Mouse (Mus musculus) olfactory bulb, adult 2 months (tissue): ENCODE data around the gene Erbb3.

Experiments used
- CTCF ChIP-seq: fragments of 200-500 bp; IDR thresholded peaks from 2 replicates; pipeline ENCODE4 v1.5.1; 2012; ENCODE audit warnings: low read depth, mild to moderate bottlenecking, low read length, moderate library complexity; ENCODE audit not compliant: insufficient read depth
- POLR2A ChIP-seq: fragments of 200-500 bp; IDR thresholded peaks from 2 replicates; pipeline ENCODE4 v1.6.1; 2012; ENCODE audit warnings: mild to moderate bottlenecking, low read depth, low read length, moderate library complexity; ENCODE audit not compliant: insufficient read depth

DNA sequence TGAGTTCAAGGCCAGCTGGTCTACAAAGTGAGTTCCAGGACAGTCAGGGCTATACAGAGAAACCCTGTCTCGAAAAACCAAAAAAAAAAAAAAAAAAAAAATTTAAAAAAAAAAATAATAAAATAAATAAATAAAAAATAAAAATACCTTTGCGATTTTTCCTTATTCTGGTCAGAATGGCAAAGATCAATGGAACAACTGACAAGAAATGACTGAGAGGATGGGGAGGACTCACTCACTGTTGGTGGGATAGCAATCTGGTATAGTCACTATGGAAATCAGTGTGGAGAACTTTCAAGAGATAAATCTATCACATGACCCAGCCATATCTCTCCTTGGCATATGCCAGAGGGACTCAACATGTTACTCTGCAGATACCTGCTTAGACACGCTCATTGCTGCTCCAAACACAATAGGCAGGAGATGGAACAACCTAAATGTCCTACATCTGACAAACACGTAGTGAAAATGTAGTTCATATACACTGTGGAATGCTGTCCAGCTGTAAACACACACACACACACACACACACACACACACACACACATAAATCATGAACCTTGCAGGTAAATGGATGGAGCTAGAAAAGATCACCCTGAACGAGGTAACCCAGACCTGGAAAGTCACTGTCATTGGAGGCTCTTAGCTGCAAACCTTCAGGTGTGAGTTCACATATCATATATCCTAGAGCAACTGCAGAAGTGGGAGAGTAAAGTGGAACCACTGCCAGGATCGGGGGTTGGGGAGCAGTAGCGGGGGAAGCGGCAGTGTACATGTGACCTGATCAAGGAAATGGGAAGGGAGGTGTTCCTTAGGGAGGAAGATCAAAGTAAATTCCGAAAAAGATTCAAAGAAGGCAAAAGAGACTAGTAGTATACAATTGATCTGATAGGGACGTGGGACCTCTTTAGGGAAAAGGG, 38.2 kb upstream of the Erbb3 start:
- TF ChIP-seq CTCF: no peak
- no peak for TF ChIP-seq POLR2A
